Mouse (Mus musculus): ENCODE data around the gene Lst1.

GRCm38 (mm10) chr17:35191723-35192122, 3.5 kb upstream of the Lst1 start:
- TF ChIP-seq CTCF (IDR thresholded peaks at IDR 0.05; ENCODE audit: borderline replicate concordance, insufficient read depth, low read length) (no peak), POLR2A (IDR thresholded peaks at IDR 0.05; ENCODE audit: low read depth, low read length) (no peak)

Measured in embryonic fibroblast, embryonic 13.5 days (primary cell).